Mouse (Mus musculus) myocyte (in vitro differentiated cells): ENCODE measurements around the gene BC028528.

Experiments
- CEBPB ChIP-seq: IDR thresholded peaks from 2 replicates; pipeline ENCODE4 v1.6.1; 2011; ENCODE audit warnings: mild to moderate bottlenecking, moderate library complexity; ENCODE audit not compliant: poor library complexity, insufficient read depth, severe bottlenecking
- E2F4 ChIP-seq: IDR thresholded peaks from one replicate; pipeline ENCODE4 v1.6.1; 2011; ENCODE audit warnings: mild to moderate bottlenecking, control low read depth, moderate library complexity; ENCODE audit not compliant: insufficient read depth
- MAX ChIP-seq: IDR thresholded peaks from one replicate; pipeline ENCODE4 v1.6.1; 2011; ENCODE audit warnings: low read depth, mild to moderate bottlenecking, control low read depth
- MYOD1 ChIP-seq, 3 experiments: IDR thresholded peaks; one replicate each; pipeline ENCODE4 v1.6.1; 2011; ENCODE audit warnings: control low read depth in 2 of 3, low read depth in 2 of 3, mild to moderate bottlenecking in 2 of 3, moderate library complexity in 1 of 3; ENCODE audit not compliant: insufficient read length in 2 of 3, control insufficient read depth in 1 of 3
- MYOG ChIP-seq, 3 experiments: IDR thresholded peaks; one replicate each; pipeline ENCODE4 v1.6.1; 2011; ENCODE audit warnings: control low read depth in 2 of 3, low read depth in 2 of 3, mild to moderate bottlenecking in 2 of 3; ENCODE audit not compliant: insufficient read length in 2 of 3, control insufficient read depth in 1 of 3, insufficient read depth in 1 of 3
- POLR2A ChIP-seq: IDR thresholded peaks from one replicate; pipeline ENCODE4 v1.6.1; 2011; ENCODE audit warnings: low read depth, mild to moderate bottlenecking, control low read depth, moderate library complexity; ENCODE audit not compliant: insufficient read length
- POLR2AphosphoS2 ChIP-seq: IDR thresholded peaks from one replicate; pipeline ENCODE4 v1.6.1; 2011; ENCODE audit warnings: low read depth, control low read depth; ENCODE audit not compliant: insufficient read length
- TCF12 ChIP-seq: IDR thresholded peaks from one replicate; pipeline ENCODE4 v1.6.1; 2011; ENCODE audit warnings: mild to moderate bottlenecking, control low read depth; ENCODE audit not compliant: poor library complexity, insufficient read depth, severe bottlenecking
- USF1 ChIP-seq: IDR thresholded peaks from one replicate; pipeline ENCODE4 v1.6.1; 2011; ENCODE audit warnings: low read depth, mild to moderate bottlenecking, control low read depth, moderate library complexity

GRCm38 (mm10) chr3:95865571-95865970, 26.2 kb downstream of the BC028528 start:
- no peak for TF ChIP-seq POLR2A
- no peak for TF ChIP-seq USF1
- TF ChIP-seq TCF12, result no peak
- no peak for TF ChIP-seq MAX
- no peak for TF ChIP-seq E2F4
- no peak for TF ChIP-seq MYOD1 (IDR thresholded peaks at IDR 0.05; ENCODE audit: control insufficient read depth in 1 of 3, insufficient read length in 2 of 3, low read depth in 2 of 3)
- no peak for TF ChIP-seq CEBPB
- no peak for TF ChIP-seq POLR2AphosphoS2
- no peak for TF ChIP-seq MYOG (IDR thresholded peaks at IDR 0.05; ENCODE audit: control insufficient read depth in 1 of 3, insufficient read depth in 1 of 3, insufficient read length in 2 of 3, low read depth in 2 of 3)
